11 mouse cellular contexts compared by ENCODE assay signal in the genomic region with DNA sequence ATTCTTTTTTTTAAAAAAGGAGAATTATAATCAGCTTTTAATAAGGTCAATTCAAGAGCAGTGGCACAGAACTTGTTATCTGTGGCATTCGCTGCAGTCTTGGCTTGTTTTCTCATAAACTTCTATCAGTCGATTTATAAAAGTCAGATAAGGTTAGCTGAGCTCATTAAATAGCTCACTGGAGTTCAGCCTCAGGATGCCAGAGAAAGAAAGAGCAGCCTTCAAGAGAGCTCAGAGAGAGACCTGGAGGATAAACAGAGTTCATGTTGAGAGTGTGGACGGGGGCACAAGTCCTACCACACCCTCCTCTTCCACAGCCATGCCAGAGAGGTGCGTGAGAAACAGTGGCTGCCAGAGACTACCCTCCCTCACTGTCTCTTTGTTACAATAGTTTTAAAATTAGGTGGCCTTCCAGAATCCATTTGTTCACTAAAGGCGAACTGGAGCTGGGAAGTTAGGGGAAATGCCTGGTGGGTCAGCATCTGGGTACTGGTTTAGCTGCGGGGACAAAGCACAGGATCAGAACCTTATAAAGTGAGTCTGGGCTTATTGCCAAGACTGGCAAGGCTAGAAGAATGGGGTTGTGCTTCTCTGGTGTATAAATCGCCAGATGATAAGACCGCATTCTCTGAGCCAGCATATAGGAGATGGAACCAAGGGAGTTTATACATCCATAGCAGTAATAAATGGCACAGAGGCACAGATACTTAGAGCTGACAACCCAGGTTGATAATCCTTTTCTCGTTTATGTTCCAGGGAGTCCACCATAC. TPM values are rescaled to one million over a fixed set of nuclear protein-coding genes. Genes with fewer than 3 reads are reported as not detected.
A peak's percentile ranks its signal among the peaks of the same experiment; 100 is the strongest.
DNase-seq lines count a peak whose midpoint lies in the region; ATAC-seq and TF ChIP-seq lines count a peak whose summit lies in the region.
"Had no signal": no experiment of that assay in that cellular context is flagged by ENCODE, and none has a peak within 500 bp of the region (broad histone marks: within the 10 kb centered on the region; RNA-seq: fewer than 3 reads in every experiment).

No protein-coding gene starts in this region.

- H3K9ac ChIP-seq in heart, embryonic 11.5 days (ENCODE audit: low read depth, low read length), result no peak overlapping the region
- H3K9ac ChIP-seq in lung, embryonic 14.5 days, result no peak overlapping the region
- no peak overlapping the region for H3K9ac ChIP-seq in limb, embryonic 14.5 days (ENCODE audit: low read depth, low read length, severe bottlenecking)

- H3K36me3 ChIP-seq in heart, embryonic 11.5 days (ENCODE audit: control insufficient read depth, insufficient read depth, low read length), result no peaks in the 10 kb centered on the region
- no peaks in the 10 kb centered on the region for H3K36me3 ChIP-seq in lung, embryonic 14.5 days (ENCODE audit: insufficient read depth)
- no peaks in the 10 kb centered on the region for H3K36me3 ChIP-seq in limb, embryonic 14.5 days (ENCODE audit: control insufficient read depth, insufficient read depth, low read length)

- H3K9me3 ChIP-seq in heart, embryonic 11.5 days (replicated peaks; ENCODE audit: control insufficient read depth, low read length), result no peaks in the 10 kb centered on the region
- no peaks in the 10 kb centered on the region for H3K9me3 ChIP-seq in lung, embryonic 14.5 days (ENCODE audit: low read depth, low read length)
- H3K9me3 ChIP-seq in limb, embryonic 14.5 days (ENCODE audit: control insufficient read depth, low read length), result no peaks in the 10 kb centered on the region

- TF ChIP-seq POLR2A in limb, embryonic 14.5 days (IDR thresholded peaks at IDR 0.05; ENCODE audit: borderline replicate concordance, extremely low read depth, insufficient read depth, insufficient read length), result no peak

- peak overlapping the region; percentile 42; the same call in 1 of the 2 replicates for H3K27ac ChIP-seq in heart, embryonic 11.5 days (ENCODE audit: low read depth, low read length)
- H3K27ac ChIP-seq in lung, embryonic 14.5 days (ENCODE audit: low read depth), result peak overlapping the region; percentile 71
- peak overlapping the region; percentile 71 for H3K27ac ChIP-seq in limb, embryonic 14.5 days (replicated peaks; ENCODE audit: low read depth, low read length)
- H3K27ac ChIP-seq: macrophage had no signal

- H3K27me3 ChIP-seq in heart, embryonic 11.5 days (ENCODE audit: control insufficient read depth, insufficient read depth, low read length), result no peaks in the 10 kb centered on the region
- no peaks in the 10 kb centered on the region for H3K27me3 ChIP-seq in lung, embryonic 14.5 days (ENCODE audit: insufficient read depth, low read length)
- H3K27me3 ChIP-seq in limb, embryonic 14.5 days (ENCODE audit: control insufficient read depth, insufficient read depth, low read length), result no peaks in the 10 kb centered on the region

- WGBS in heart, embryonic 11.5 days (ENCODE audit: insufficient replicate concordance), result 49% methylated on average over 9 of the region's 9 CpGs
- 38% methylated on average over 9 of the region's 9 CpGs for WGBS in lung, embryonic 14.5 days
- WGBS in limb, embryonic 14.5 days, result 34% methylated on average over 9 of the region's 9 CpGs

- TF ChIP-seq CTCF in lung, embryonic 14.5 days (IDR thresholded peaks at IDR 0.05; ENCODE audit: low read depth), result no peak

- no peak overlapping the region for H3K4me2 ChIP-seq in heart, embryonic 11.5 days
- 0 out of 2 replicates have a peak overlapping the region, but pooled peaks have one; percentile 12 for H3K4me2 ChIP-seq in lung, embryonic 14.5 days
- H3K4me2 ChIP-seq in limb, embryonic 14.5 days (replicated peaks; ENCODE audit: low read depth, low read length, severe bottlenecking), result no peak overlapping the region

- H3K4me3 ChIP-seq in heart, embryonic 11.5 days (ENCODE audit: low read depth, low read length), result no peak overlapping the region
- no peak overlapping the region for H3K4me3 ChIP-seq in lung, embryonic 14.5 days (ENCODE audit: low read depth, low read length)
- no peak overlapping the region for H3K4me3 ChIP-seq in limb, embryonic 14.5 days (replicated peaks; ENCODE audit: low read length)

- no peak for ATAC-seq in heart, embryonic 11.5 days (replicated peaks; ENCODE audit: insufficient number of reproducible peaks, low FRiP score, low TSS enrichment)
- ATAC-seq in lung, embryonic 14.5 days (ENCODE audit: insufficient read depth), result peak; percentile 45
- no peak for ATAC-seq in limb, embryonic 14.5 days (ENCODE audit: low FRiP score, low read depth)
- no peak for ATAC-seq in cerebellum, adult (ENCODE audit: insufficient number of reproducible peaks, low FRiP score, low TSS enrichment)
- ATAC-seq: inflammation-experienced regulatory T-cells, adult 6 months had no signal

- peaks cover 11% of the 10 kb centered on the region for H3K4me1 ChIP-seq in heart, embryonic 11.5 days (ENCODE audit: control insufficient read depth, insufficient read depth, low read length)
- H3K4me1 ChIP-seq in lung, embryonic 14.5 days (ENCODE audit: insufficient read depth), result peaks cover 11% of the 10 kb centered on the region
- H3K4me1 ChIP-seq in limb, embryonic 14.5 days (ENCODE audit: control insufficient read depth, insufficient read depth, low read length), result peaks cover 49% of the 10 kb centered on the region

- DNase-seq in heart, adult 9 months (ENCODE audit: low spot score in 2 of 2), result no peak
- peak; percentile 60 for DNase-seq in lung, embryonic 14.5 days
- no peak for DNase-seq in lung, postnatal 25 days (ENCODE audit: low spot score)
- peak; percentile 16 for DNase-seq in brain, adult 2 months (ENCODE audit: low read depth, low spot score)
- peak; percentile 51 for DNase-seq in limb, embryonic 14.5 days (ENCODE audit: low spot score)
- no peak for DNase-seq in frontal cortex, postnatal 10 days (ENCODE audit: low spot score in 2 of 2)
- DNase-seq: cerebellum, postnatal 25 days had no signal

RNA-seq across cellular contexts. Expression of a gene that starts 47.1 kb away (rescaled TPM):
- 500 and 503 TPM in 2 replicates for polyA plus RNA-seq in heart, embryonic 11.5 days (2014; fragmentation: Nextera tagmentation; extraction: Ambion mirVana)
- 460 and 502 TPM in 2 replicates for polyA plus RNA-seq in lung, embryonic 14.5 days (2014; fragmentation: Nextera tagmentation; extraction: Ambion mirVana)
- 478 and 520 TPM in 2 replicates for polyA plus RNA-seq in limb, embryonic 14.5 days (2012; rRNA removed)
- 865 and 910 TPM in 2 replicates for polyA plus RNA-seq in limb, embryonic 14.5 days (2014; fragmentation: Nextera tagmentation; extraction: Ambion mirVana)

Comparison
In these comparisons a context has a peak if more than half of its experiments do, and no peak if none do; other contexts are left out.
1. DNase-seq: peak in lung, embryonic 14.5 days (single experiment), brain, adult 2 months (single experiment) and limb, embryonic 14.5 days (single experiment); none in heart, adult 9 months (0 of 2), lung, postnatal 25 days (single experiment) and frontal cortex, postnatal 10 days (0 of 2).
2. Peak in every context shown above with its lines, with median percentiles within 50 percentile points of each other: H3K27ac ChIP-seq.